ENCODE assay signal across 14 mouse cellular contexts in the genomic region with DNA sequence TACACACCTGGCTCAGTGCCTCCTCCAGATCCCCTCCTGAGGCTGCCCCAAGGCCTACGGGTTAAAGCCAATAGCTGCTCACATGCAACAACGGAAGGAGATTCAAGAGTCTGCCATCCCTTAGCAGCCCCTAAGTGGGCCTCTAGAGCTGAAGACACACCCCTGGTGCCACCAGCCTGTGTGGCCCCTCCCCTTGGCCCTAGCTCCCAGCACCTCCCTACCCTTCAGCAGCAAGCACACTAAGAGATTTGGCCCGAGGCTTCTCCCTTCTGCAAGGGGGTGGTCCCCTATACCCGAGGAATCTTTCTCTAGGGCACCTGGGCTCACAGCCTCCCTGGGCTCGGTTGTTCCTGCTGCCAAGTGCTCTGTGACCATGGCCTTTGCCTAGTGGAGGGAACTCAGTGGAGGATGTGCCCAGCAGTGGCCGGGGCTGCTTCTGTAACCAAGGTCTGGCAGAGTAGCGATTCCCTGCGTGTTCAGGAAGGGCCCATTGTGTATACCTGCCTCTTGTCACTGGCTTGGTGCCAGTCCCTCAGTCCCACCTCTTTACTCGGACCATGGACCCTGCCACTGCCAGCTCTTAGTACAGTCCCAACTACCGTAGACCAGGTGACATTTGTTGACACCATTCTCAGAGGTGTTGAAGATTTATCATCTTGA. TPM values are rescaled to one million over a fixed set of nuclear protein-coding genes. Genes with fewer than 3 reads are reported as not detected.
DNase-seq lines count a peak whose midpoint lies in the region; ATAC-seq and TF ChIP-seq lines count a peak whose summit lies in the region.
"Had no signal": no experiment of that assay in that cellular context is flagged by ENCODE, and none has a peak within 500 bp of the region (broad histone marks: within the 10 kb centered on the region; RNA-seq: fewer than 3 reads in every experiment).

No protein-coding gene starts in this region.

- peaks cover 8% of the 10 kb centered on the region; the same call in 1 of the 2 replicates for H3K27me3 ChIP-seq in heart, embryonic 10.5 days (ENCODE audit: insufficient read depth, poor library complexity, severe bottlenecking)
- H3K27me3 ChIP-seq in midbrain, embryonic 10.5 days (ENCODE audit: low read depth, poor library complexity, severe bottlenecking): no peaks in the 10 kb centered on the region
- H3K27me3 ChIP-seq in midbrain, embryonic 15.5 days (replicated peaks): no peaks in the 10 kb centered on the region
- H3K27me3 ChIP-seq in hindbrain, embryonic 16.5 days (replicated peaks; ENCODE audit: control insufficient read depth, insufficient read depth, low read length): no peaks in the 10 kb centered on the region

- no peak for DNase-seq in heart, embryonic 10.5 days (ENCODE audit: low spot score)
- no peak for DNase-seq in heart, postnatal 4 days
- no peak for DNase-seq in midbrain, embryonic 10.5 days (ENCODE audit: low spot score)
- DNase-seq in brain, embryonic 14.5 days (ENCODE audit: low read depth): peak; percentile 49
- DNase-seq in urinary bladder, adult 2 months (ENCODE audit: low spot score): no peak
- no peak for DNase-seq in left cerebral cortex, adult 2 months (ENCODE audit: extremely low spot score in 1 of 2, low spot score in 2 of 2)
- DNase-seq: adrenal gland, adult 2 months; cerebellum, postnatal 10 days; heart, adult 2 months; kidney, postnatal 14 days; right cerebral cortex, postnatal 25 days had no signal

- no peak overlapping the region for H3K4me3 ChIP-seq in heart, embryonic 10.5 days
- no peak overlapping the region for H3K4me3 ChIP-seq in midbrain, embryonic 10.5 days
- no peak overlapping the region for H3K4me3 ChIP-seq in midbrain, embryonic 15.5 days
- no peak overlapping the region for H3K4me3 ChIP-seq in hindbrain, embryonic 16.5 days (ENCODE audit: low read length)
- no peak overlapping the region for H3K4me3 ChIP-seq in left cerebral cortex, adult 2 months
- H3K4me3 ChIP-seq: heart, adult 2 months; liver, embryonic 15.5 days had no signal

- H3K27ac ChIP-seq in heart, embryonic 10.5 days: peak overlapping the region; percentile 48; the same call in 1 of the 2 replicates
- peak overlapping the region; percentile 58; the same call in 1 of the 2 replicates for H3K27ac ChIP-seq in midbrain, embryonic 10.5 days (replicated peaks)
- no peak overlapping the region for H3K27ac ChIP-seq in midbrain, embryonic 15.5 days
- no peak overlapping the region for H3K27ac ChIP-seq in hindbrain, embryonic 16.5 days (ENCODE audit: low read depth, low read length)
- H3K27ac ChIP-seq in left cerebral cortex, adult 2 months: no peak overlapping the region
- H3K27ac ChIP-seq: heart, adult 2 months; liver, embryonic 15.5 days had no signal

- TF ChIP-seq CTCF in brain, embryonic 14.5 days (IDR thresholded peaks at IDR 0.05; ENCODE audit: borderline replicate concordance, extremely low read depth, insufficient read depth, insufficient read length): no peak
- no peak for TF ChIP-seq CTCF in left cerebral cortex, adult 2 months (IDR thresholded peaks at IDR 0.05)

- no peak overlapping the region for H3K9ac ChIP-seq in midbrain, embryonic 15.5 days
- 0 out of 2 replicates have a peak overlapping the region, but pooled peaks have one; percentile 6 for H3K9ac ChIP-seq in hindbrain, embryonic 16.5 days (ENCODE audit: low read depth, low read length)
- H3K9ac ChIP-seq: liver, embryonic 15.5 days had no signal

- ATAC-seq in midbrain, embryonic 15.5 days (replicated peaks): no peak
- no peak for ATAC-seq in hindbrain, embryonic 16.5 days

- H3K9me3 ChIP-seq in heart, embryonic 10.5 days: no peaks in the 10 kb centered on the region
- no peaks in the 10 kb centered on the region for H3K9me3 ChIP-seq in midbrain, embryonic 10.5 days (replicated peaks)
- H3K9me3 ChIP-seq in midbrain, embryonic 15.5 days: no peaks in the 10 kb centered on the region
- H3K9me3 ChIP-seq in hindbrain, embryonic 16.5 days (ENCODE audit: control insufficient read depth, low read length): no peaks in the 10 kb centered on the region
- H3K9me3 ChIP-seq: liver, embryonic 15.5 days had no signal

- intact Hi-C loops in left cerebral cortex, adult 2 months (cut with DNase I): no loop called here

- H3K4me2 ChIP-seq in midbrain, embryonic 15.5 days: no peak overlapping the region
- no peak overlapping the region for H3K4me2 ChIP-seq in hindbrain, embryonic 16.5 days (ENCODE audit: low read length)
- H3K4me2 ChIP-seq: liver, embryonic 15.5 days had no signal

- H3K4me1 ChIP-seq in heart, embryonic 10.5 days: peaks cover 35% of the 10 kb centered on the region
- H3K4me1 ChIP-seq in midbrain, embryonic 10.5 days: peaks cover 68% of the 10 kb centered on the region
- H3K4me1 ChIP-seq in midbrain, embryonic 15.5 days: peaks cover 15% of the 10 kb centered on the region
- H3K4me1 ChIP-seq in hindbrain, embryonic 16.5 days (ENCODE audit: control insufficient read depth, insufficient read depth, low read depth, low read length): no peaks in the 10 kb centered on the region

- peaks cover 42% of the 10 kb centered on the region for H3K36me3 ChIP-seq in heart, embryonic 10.5 days
- peaks cover 99% of the 10 kb centered on the region for H3K36me3 ChIP-seq in midbrain, embryonic 10.5 days
- 0 out of 2 replicates have a peak, but pooled peaks cover 6% of the 10 kb centered on the region for H3K36me3 ChIP-seq in midbrain, embryonic 15.5 days (replicated peaks)
- H3K36me3 ChIP-seq in hindbrain, embryonic 16.5 days (ENCODE audit: control insufficient read depth, insufficient read depth, low read length): peaks cover 2% of the 10 kb centered on the region; the same call in 1 of the 2 replicates
- H3K36me3 ChIP-seq: liver, embryonic 15.5 days had no signal

- WGBS in heart, embryonic 10.5 days: 65% methylated on average over 10 of the region's 10 CpGs
- WGBS in midbrain, embryonic 10.5 days: 83% methylated on average over 10 of the region's 10 CpGs
- 73% methylated on average over 10 of the region's 10 CpGs for WGBS in midbrain, embryonic 15.5 days
- 56% methylated on average over 10 of the region's 10 CpGs for WGBS in hindbrain, embryonic 16.5 days

- TF ChIP-seq POLR2A in brain, embryonic 14.5 days (IDR thresholded peaks at IDR 0.05; ENCODE audit: borderline replicate concordance, extremely low read depth, insufficient read depth, insufficient read length, poor library complexity, severe bottlenecking): no peak

RNA-seq across cellular contexts. Expression of a gene that starts 13.5 kb away (rescaled TPM):
- 22.5 and 24.2 TPM in 2 replicates for polyA plus RNA-seq in heart, embryonic 10.5 days (2016; fragmentation: Nextera tagmentation; extraction: Ambion mirVana)
- 10 to 100 TPM; 79.0 to 82.5 TPM for total RNA-seq in heart, postnatal 4 days (2021)
- 171 and 214 TPM in 2 replicates for polyA plus RNA-seq in midbrain, embryonic 10.5 days (2016; fragmentation: Nextera tagmentation; extraction: Ambion mirVana)
- 128 and 138 TPM in 2 replicates for polyA plus RNA-seq in midbrain, embryonic 15.5 days (2015; fragmentation: Nextera tagmentation; extraction: Ambion mirVana)
- polyA plus RNA-seq in brain, embryonic 14.5 days (2012; rRNA removed): 145 and 192 TPM in 2 replicates
- polyA plus RNA-seq in hindbrain, embryonic 16.5 days (2015; fragmentation: Nextera tagmentation; extraction: Ambion mirVana): 74.7 and 123 TPM in 2 replicates
- 54.5 and 67.6 TPM in 2 replicates for polyA plus RNA-seq in urinary bladder, adult 2 months (2012; rRNA removed)
- total RNA-seq in left cerebral cortex, adult 2 months (2021): 100 to 1,000 TPM; 111 to 112 TPM

Comparison
In these comparisons a context has a peak if more than half of its experiments do, and no peak if none do; other contexts are left out.
1. H3K27ac ChIP-seq: peak in heart, embryonic 10.5 days (single experiment) and midbrain, embryonic 10.5 days (single experiment); none in midbrain, embryonic 15.5 days (single experiment), hindbrain, embryonic 16.5 days (single experiment) and left cerebral cortex, adult 2 months (single experiment).